Mouse (Mus musculus) embryonic stem cell, embryonic (primary cell): ENCODE results near the gene Gabbr2.

Experiments used
- CTCF ChIA-PET, 4 experiments: fragments of 300-600 bp in 2 of 4; fragments of 350-600 bp in 2 of 4; sonication (Branson Sonifier 250); formaldehyde crosslinking; loops; one replicate each; lab custom pipeline; 2022; ENCODE audit warnings: inconsistent platforms in 2 of 4; lab: Charles Lee
- POLR2A ChIA-PET, 4 experiments: fragments of 300-600 bp in 2 of 4; fragments of 350-600 bp in 2 of 4; sonication (Branson Sonifier 250); formaldehyde crosslinking; loops; one replicate each; lab custom pipeline; 2022; ENCODE audit warnings: antibody characterized with exemption in 4 of 4, inconsistent platforms in 1 of 4; lab: Charles Lee

Gabbr2 gene

DNA sequence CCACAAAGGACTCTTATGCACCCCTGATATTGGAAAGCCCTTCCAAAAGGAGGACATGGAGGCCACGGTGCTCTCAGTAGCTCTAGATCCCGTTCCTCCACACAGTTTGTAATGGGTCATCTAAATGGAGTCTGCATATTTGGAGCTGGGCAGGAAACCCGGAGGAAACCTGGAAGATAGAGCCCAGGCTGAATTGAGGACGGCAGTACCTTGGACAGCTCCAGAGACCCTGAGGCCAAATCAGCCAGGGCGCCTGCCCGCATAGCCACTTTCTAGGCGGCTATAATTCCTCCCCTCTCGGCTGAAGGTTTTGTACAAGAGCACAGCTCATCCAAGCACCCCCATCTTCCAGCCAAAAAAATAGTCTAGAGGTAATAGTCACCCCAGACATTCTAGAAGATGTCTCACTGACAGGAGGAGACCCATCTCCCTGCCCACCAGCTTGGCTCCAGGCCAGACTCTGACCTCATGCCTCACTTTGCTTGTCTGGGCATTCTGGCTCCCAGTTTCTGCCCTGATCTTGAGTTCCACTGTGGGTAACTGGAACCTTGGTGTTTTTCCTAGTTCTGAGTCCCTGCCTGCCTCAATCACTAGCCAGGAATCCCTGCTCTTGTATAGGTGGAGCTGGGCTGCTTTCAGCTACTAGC, 1.3 kb upstream of the Gabbr2 start:
- CTCF ChIA-PET, result interaction anchor here (0.5 to 0.9 kb wide), 5 partner anchors 8 to 219 kb away, joined by 3 read pairs; no protein-coding TSS in a partner anchor

DNA sequence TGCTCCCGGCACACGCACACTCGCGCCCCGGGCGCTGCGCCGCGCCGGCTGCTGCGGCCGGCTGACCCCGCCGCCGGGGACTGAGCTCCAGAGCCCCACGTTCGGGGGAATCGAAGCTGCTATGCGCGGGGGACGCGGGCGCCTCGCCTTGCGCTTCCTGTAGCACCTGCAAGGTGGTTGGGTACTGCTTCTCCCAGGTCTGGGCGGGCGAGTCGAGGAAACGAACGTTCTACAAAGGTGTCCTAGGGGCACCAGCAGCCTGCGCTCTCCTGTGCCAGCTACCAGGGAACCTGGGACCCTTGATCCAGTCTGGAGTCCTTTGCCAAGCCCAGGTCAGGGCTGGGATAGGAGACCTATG, 265 bp upstream of the Gabbr2 start:
- ChIA-PET CTCF (no interaction called here), POLR2A (no interaction called here)

More for the DNA sequence above, 1.3 kb upstream of the Gabbr2 start:
- POLR2A ChIA-PET, result no interaction called here

GRCm38 (mm10) chr4:46990281-46991015, 1.2 kb downstream of the Gabbr2 start:
- CTCF ChIA-PET, result interaction anchor here (0.7 to 1.7 kb wide), 20 partner anchors 8 to 922 kb away, joined by 3 to 14 read pairs (median 4); no protein-coding TSS in a partner anchor
- POLR2A ChIA-PET, result interaction anchor here in 1 of 4 experiments (1.1 kb wide), 1 partner anchor 29 kb away, joined by 3 read pairs; no protein-coding TSS in a partner anchor

GRCm38 (mm10) chr4:46989842-46990241, 1.8 kb downstream of the Gabbr2 start:
- ChIA-PET POLR2A (interaction anchor here in 1 of 4 experiments (1.1 kb wide), 1 partner anchor 29 kb away, joined by 3 read pairs; no protein-coding TSS in a partner anchor), CTCF (interaction anchor here (0.6 to 1.7 kb wide), 21 partner anchors 8 to 922 kb away, joined by 3 to 14 read pairs (median 4); no protein-coding TSS in a partner anchor)

DNA sequence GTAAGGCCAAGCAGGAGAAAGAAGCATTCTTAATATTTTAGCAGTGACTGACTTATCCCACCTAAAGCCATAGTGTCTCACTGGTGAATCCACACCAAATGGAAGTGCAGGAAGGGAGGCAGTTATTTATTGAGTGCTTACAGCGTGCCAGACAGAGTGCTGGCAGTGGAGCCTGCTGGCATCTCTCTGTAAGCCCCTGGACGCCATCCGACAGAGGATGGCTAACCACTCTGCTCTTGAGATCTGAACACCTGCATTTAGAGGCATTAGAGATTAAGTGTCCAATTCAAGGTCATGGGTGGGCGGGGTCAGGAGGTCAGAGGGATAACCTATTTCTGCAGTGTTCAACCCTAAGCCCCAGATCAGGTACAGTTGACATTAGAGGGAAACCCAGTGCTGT, 2.8 kb downstream of the Gabbr2 start:
- CTCF ChIA-PET, result no interaction called here
- POLR2A ChIA-PET, result no interaction called here

- ChIA-PET POLR2A (interaction anchor here in 1 of 4 experiments (0.6 kb wide), 1 partner anchor 974 kb away, joined by 3 read pairs; no protein-coding TSS in a partner anchor), CTCF (no interaction called here)
Measured at GRCm38 (mm10) chr4:46988257-46988656, 3.4 kb downstream of the Gabbr2 start.

GRCm38 (mm10) chr4:46987809-46988208, 3.9 kb downstream of the Gabbr2 start:
- ChIA-PET POLR2A (interaction anchor here in 1 of 4 experiments (0.6 kb wide), 1 partner anchor 975 kb away, joined by 3 read pairs; no protein-coding TSS in a partner anchor), CTCF (no interaction called here)

DNA sequence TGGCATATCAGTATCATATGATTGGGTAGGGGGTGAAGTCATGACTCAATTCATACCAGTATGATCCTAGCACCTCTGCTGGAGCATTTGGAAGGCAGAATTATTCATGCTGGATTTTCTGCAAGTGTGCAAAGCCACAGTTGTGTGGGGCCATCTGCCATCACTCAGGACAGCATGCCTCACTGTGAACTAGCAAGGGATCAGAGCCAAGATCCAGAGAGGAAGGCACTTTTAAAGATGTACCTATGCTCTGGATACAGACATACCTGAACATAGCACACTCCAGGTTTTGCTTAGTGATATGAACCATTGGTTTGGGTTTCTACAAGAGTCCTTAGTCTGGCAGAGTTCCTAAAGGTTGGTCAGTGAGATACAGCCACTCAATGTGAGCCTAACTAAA, 5.6 kb downstream of the Gabbr2 start:
- CTCF ChIA-PET, result no interaction called here
- POLR2A ChIA-PET, result no interaction called here

- ChIA-PET POLR2A (no interaction called here), CTCF (interaction anchor here in 1 of 4 experiments (0.6 kb wide), 1 partner anchor 209 kb away, joined by 6 read pairs; no protein-coding TSS in a partner anchor)
Measured at GRCm38 (mm10) chr4:46982912-46983311, 8.8 kb downstream of the Gabbr2 start.

- CTCF ChIA-PET, result no interaction called here
- POLR2A ChIA-PET, result interaction anchor here in 1 of 4 experiments (0.7 kb wide), 1 partner anchor 49 kb away, joined by 3 read pairs; no protein-coding TSS in a partner anchor
Measured at GRCm38 (mm10) chr4:46982094-46982493, 9.6 kb downstream of the Gabbr2 start.

- ChIA-PET CTCF (no interaction called here), POLR2A (no interaction called here)
Measured at GRCm38 (mm10) chr4:46978371-46978770, 13.3 kb downstream of the Gabbr2 start.

GRCm38 (mm10) chr4:46977161-46977560, 14.5 kb downstream of the Gabbr2 start:
- ChIA-PET POLR2A (no interaction called here), CTCF (no interaction called here)

DNA sequence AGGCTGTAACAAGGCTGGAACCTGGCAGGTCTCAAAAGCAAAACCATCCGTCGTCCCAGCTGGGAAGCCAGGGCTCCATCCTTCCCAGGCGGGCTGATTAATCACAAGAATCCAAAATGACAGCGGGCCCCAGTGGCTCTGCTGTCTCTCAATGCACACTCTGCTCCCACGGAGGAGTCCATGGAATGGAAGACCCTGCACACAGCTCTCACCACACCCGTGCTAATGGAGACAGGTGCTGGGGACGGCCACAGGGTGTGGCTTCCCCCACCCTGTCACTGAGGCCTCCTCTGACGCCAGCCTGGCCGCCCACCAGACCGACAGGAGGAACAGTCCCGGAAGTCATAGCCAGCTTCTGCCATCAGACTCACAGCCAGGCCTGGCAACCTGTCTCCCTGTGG, 15.0 kb downstream of the Gabbr2 start:
- ChIA-PET POLR2A (no interaction called here), CTCF (interaction anchor here in 1 of 4 experiments (0.6 kb wide), 1 partner anchor 449 kb away, joined by 3 read pairs; no protein-coding TSS in a partner anchor)

DNA sequence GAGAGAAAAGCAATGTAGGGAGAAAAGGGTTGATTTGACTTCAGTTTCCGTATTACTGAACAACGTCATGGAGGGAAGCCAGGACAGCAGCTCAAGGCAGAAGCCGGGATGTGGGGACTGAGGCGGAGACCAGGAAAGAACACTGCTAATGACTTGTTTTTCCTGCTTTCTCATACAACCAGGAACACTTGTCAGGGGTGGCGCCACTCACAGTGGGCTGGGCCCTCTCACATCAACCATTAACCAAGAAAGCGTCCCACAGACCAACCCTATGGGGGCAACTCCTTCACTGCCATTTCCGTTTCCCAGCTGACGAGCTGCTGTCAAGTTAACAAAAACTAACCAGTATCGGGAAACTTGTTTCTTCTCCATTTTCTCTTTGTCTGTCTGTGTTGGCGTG, 18.4 kb downstream of the Gabbr2 start:
- ChIA-PET POLR2A (interaction anchor here in 1 of 4 experiments (1.4 kb wide), 1 partner anchor 22 kb away, joined by 3 read pairs; no protein-coding TSS in a partner anchor), CTCF (no interaction called here)

DNA sequence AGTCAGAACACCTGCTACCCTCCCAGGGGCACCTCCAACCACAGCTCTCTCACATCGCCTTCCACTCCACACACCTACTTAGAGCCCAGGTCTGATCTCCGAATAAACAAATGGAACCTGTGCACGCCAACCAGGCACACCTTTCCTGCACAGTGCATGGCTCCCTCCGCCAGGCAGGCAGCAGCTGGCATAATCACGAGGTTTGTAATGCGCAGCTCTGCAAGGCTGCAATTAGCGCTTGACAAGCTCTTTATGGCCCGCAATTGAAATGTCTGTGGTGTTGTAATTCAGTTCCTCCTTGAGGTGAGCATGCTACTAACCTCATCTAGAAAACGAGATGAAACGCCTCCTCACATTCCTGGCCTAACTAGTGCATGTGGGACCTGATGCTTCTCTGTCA, 23.7 kb downstream of the Gabbr2 start:
- ChIA-PET CTCF (interaction anchor here in 1 of 4 experiments (1.3 kb wide), 1 partner anchor 22 kb away, joined by 3 read pairs; no protein-coding TSS in a partner anchor), POLR2A (interaction anchor here in 1 of 4 experiments (0.6 kb wide), 1 partner anchor 13 kb away, joined by 3 read pairs; no protein-coding TSS in a partner anchor)

- ChIA-PET POLR2A (interaction anchor here in 1 of 4 experiments (0.5 kb wide), 2 partner anchors 277 to 308 kb away, joined by 3 read pairs; no protein-coding TSS in a partner anchor), CTCF (no interaction called here)
Measured at GRCm38 (mm10) chr4:46966551-46966950, 25.1 kb downstream of the Gabbr2 start.

DNA sequence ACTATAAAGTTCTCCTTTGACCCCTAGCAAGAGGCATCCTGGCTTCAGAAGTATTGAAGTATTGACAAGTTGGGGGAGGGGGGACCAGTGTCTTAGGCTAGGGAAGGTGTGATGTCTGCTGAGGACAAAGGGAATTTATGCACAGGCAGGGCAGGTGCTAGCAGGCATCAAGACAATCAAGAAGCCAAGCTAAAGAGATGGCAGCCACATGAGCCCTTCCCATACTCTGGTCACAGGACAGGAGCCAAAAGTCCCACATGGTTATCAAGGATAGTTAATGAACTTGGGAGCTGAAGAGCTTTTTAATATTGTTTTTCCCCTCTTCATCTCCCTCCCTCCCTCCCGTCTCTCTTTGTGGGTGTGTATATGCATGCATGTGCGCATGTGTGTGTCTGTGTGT, 30.3 kb downstream of the Gabbr2 start:
- ChIA-PET POLR2A (interaction anchor here in 1 of 4 experiments (0.7 kb wide), 1 partner anchor 29 kb away, joined by 3 read pairs; no protein-coding TSS in a partner anchor), CTCF (no interaction called here)

DNA sequence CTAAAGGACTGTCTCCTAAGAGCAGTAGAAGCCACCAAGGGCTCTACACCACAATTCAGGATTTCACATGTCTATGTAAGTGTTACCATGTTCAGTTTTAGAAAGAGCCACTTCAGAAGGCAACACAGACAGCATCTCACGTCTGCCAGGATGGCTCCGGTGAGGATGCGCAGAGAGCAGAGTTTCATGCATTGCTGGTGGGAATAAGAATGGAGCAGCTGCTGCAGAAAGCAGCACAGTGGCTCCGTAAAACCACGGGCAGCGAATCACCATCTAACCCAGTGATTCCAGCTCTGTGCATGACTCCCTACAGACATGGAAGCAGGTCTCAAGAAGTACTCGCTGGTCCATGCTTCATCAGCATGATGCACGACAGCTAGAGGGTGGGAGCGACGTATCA, 31.5 kb downstream of the Gabbr2 start:
- POLR2A ChIA-PET, result no interaction called here

GRCm38 (mm10) chr4:46959776-46960175, 31.9 kb downstream of the Gabbr2 start:
- ChIA-PET POLR2A (no interaction called here), CTCF (no interaction called here)

More for the DNA sequence above, 31.5 kb downstream of the Gabbr2 start:
- CTCF ChIA-PET, result no interaction called here
